Mouse (Mus musculus) left cerebral cortex, adult 18-20 months (tissue): Measurements from ENCODE around the gene Prf1. TPM values are rescaled to one million over a fixed set of nuclear protein-coding genes. Genes with fewer than 3 reads are reported as not detected.

Source experiments
- DNase-seq, 2 experiments: peaks; one replicate each; pipeline ENCODE4 v3.0.0; 2021 to 2022; ENCODE audit warnings: low spot score in 2 of 2, mixed read lengths in 1 of 2
- long read RNA-seq, 2 experiments: library from polyadenylated mRNA; stranded (forward); transcript quantifications; one replicate each; pipeline ENCODE4 v2.0.0; 2021
- total RNA-seq, 2 experiments: library from RNA; stranded (reverse); gene quantifications; 2 replicates each; pipeline ENCODE4 v1.2.3; 2021

Gene Prf1
- total RNA-seq, result not detected
- long read RNA-seq, experiment 1, result 0 reads
- long read RNA-seq, experiment 2, result 0 reads

- no peak for DNase-seq
Measured at GRCm38 (mm10) chr10:61297477-61297876, at the start of gene Prf1. Prf1 (plus strand) TSS chr10:61297833.

- no peak for DNase-seq
Measured at GRCm38 (mm10) chr10:61248596-61249114, 49.0 kb upstream of the Prf1 start.

GRCm38 (mm10) chr10:61249951-61250350, 47.7 kb upstream of the Prf1 start:
- DNase-seq, result no peak

- DNase-seq, result peak in 1 of 2 experiments; percentile 36
Measured at GRCm38 (mm10) chr10:61254761-61255160, 42.9 kb upstream of the Prf1 start.

- no peak for DNase-seq
Measured at GRCm38 (mm10) chr10:61255190-61255589, 42.4 kb upstream of the Prf1 start.

GRCm38 (mm10) chr10:61256665-61257064, 41.0 kb upstream of the Prf1 start:
- no peak for DNase-seq

GRCm38 (mm10) chr10:61258131-61258530, 39.5 kb upstream of the Prf1 start:
- DNase-seq, result peak in 1 of 2 experiments; percentile 27

- DNase-seq, result no peak
Measured at GRCm38 (mm10) chr10:61261229-61262156, 36.1 kb upstream of the Prf1 start.

GRCm38 (mm10) chr10:61263606-61264005, 34.0 kb upstream of the Prf1 start:
- DNase-seq, result no peak

- no peak for DNase-seq
Measured at GRCm38 (mm10) chr10:61267378-61267777, 30.3 kb upstream of the Prf1 start.

- DNase-seq, result no peak
Measured at GRCm38 (mm10) chr10:61272089-61272626, 25.5 kb upstream of the Prf1 start.

- DNase-seq, result no peak
Measured at GRCm38 (mm10) chr10:61272631-61273030, 25.0 kb upstream of the Prf1 start.

- DNase-seq, result no peak
Measured at GRCm38 (mm10) chr10:61273081-61273843, 24.4 kb upstream of the Prf1 start, which contains the start of gene Adamts14. Adamts14 (minus strand) TSS chr10:61273438.

GRCm38 (mm10) chr10:61273844-61274215, 23.8 kb upstream of the Prf1 start:
- no peak for DNase-seq

GRCm38 (mm10) chr10:61274532-61274931, 23.1 kb upstream of the Prf1 start:
- no peak for DNase-seq

GRCm38 (mm10) chr10:61275669-61276110, 21.9 kb upstream of the Prf1 start:
- no peak for DNase-seq

GRCm38 (mm10) chr10:61277051-61277450, 20.6 kb upstream of the Prf1 start:
- no peak for DNase-seq

- no peak for DNase-seq
Measured at GRCm38 (mm10) chr10:61277918-61278674, 19.5 kb upstream of the Prf1 start.

GRCm38 (mm10) chr10:61281115-61281514, 16.5 kb upstream of the Prf1 start:
- DNase-seq, result no peak

- no peak for DNase-seq
Measured at GRCm38 (mm10) chr10:61284309-61284708, 13.3 kb upstream of the Prf1 start.

- DNase-seq, result no peak
Measured at GRCm38 (mm10) chr10:61285271-61285670, 12.4 kb upstream of the Prf1 start.
